Mouse (Mus musculus) megakaryocyte, embryonic 14.5 days (primary cell): ENCODE data around the gene Prdm9.

ENCODE experiments used
- FLI1 ChIP-seq: IDR thresholded peaks from 2 replicates; pipeline ENCODE4 v1.6.1; 2012; ENCODE audit warnings: low read length, inconsistent platforms, mixed read lengths
- GATA1 ChIP-seq: IDR thresholded peaks from 3 replicates; pipeline ENCODE4 v1.6.1; 2012; ENCODE audit warnings: mixed read lengths, low read length, inconsistent platforms, borderline replicate concordance

DNA sequence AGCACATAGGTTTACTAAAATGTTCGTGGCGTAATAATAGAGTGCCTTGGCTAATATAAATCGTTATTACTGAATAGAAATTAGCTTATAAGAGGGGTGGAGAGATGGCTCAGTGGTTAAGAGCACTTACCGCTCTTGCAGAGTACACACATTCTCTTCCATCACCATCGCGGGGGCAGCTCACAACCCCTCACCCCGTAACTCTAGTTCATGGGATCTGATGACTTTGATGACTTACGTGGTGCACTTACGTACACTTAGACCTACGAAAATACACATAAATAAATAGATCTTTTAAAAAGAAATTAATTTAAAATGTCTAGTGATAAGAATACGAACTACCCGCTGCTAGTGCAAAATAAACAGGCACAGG is 760 bp upstream of the Prdm9 start:
- TF ChIP-seq GATA1, result no peak
- no peak for TF ChIP-seq FLI1
